Mouse (Mus musculus) urinary bladder, postnatal 25 days (tissue): ENCODE data around the gene Memo1.

Source experiments
- DNase-seq: peaks from one replicate; pipeline ENCODE4 v3.0.0; 2022; ENCODE audit warnings: low spot score

Gene Memo1

DNA sequence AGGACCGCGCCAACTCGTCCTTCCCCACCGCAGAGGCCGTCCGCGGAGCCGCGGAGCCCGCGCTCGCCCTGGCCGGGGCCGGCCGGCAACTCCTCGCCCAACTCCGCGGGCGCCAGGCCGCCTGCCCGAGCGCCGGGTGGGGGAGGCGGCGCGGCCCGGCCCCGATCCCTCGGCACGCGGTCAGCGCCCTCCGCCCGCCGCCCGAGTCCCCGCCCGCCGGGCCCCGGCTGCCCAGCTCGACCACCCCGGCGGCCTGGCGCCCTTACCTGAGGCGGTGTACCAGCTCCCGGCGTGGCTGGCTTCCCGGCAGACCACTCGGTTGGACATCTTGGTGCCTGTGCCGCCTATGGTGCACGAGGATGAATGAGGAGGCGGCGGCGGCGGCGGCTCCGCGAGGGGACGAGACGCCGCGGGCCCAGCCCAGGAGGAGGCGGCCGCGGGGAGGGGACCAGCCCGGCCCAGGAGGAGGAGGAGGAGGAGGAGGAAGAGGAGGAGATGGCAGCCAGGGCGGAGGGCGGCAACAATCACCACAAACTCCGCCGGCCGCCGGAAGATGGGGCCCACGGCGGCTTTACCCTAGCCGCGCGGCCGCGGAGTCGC, 795 bp downstream of the Memo1 start:
- DNase-seq = peak; percentile 78

DNA sequence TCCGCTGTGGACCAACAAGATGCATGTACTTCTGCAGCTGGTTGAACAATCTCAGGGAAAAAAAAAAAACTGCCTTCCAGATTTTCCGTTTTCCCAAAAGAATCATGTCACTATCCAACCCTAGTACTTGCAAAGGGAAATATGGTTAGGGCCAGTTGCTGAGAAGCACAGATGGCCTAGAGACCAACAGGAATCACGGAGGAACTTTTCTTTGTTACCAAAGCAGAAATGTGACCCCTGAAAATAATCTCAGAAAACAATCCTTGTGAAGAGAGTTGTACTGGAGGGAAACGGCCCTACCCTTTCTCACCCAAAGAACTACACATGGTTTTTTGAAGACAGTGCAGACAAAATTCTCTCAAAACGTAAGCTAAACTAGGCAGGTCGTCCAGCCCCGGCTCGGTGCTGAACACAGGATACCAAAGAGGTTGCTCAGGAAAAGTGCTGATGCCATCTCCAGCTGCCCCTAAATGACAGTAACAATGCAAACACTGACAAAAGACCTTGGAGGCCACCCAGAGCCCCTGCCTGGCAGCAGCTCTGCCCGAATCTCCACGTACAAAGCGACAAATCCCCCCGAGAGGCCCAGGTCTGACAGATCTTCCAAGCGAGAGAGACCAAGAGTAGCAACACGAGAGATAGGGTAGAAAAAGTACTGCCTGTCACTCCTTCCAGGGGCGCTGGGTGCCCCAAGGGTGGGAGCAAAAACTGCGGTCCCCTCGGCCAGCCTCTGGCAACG, 1.5 kb downstream of the Memo1 start:
- no peak for DNase-seq

- no peak for DNase-seq
Observed at GRCm38 (mm10) chr17:74291640-74292361, 3.5 kb downstream of the Memo1 start.

GRCm38 (mm10) chr17:74290869-74291268, 4.5 kb downstream of the Memo1 start:
- DNase-seq = no peak

- DNase-seq = no peak
Observed at GRCm38 (mm10) chr17:74290198-74290597, 5.1 kb downstream of the Memo1 start.

DNA sequence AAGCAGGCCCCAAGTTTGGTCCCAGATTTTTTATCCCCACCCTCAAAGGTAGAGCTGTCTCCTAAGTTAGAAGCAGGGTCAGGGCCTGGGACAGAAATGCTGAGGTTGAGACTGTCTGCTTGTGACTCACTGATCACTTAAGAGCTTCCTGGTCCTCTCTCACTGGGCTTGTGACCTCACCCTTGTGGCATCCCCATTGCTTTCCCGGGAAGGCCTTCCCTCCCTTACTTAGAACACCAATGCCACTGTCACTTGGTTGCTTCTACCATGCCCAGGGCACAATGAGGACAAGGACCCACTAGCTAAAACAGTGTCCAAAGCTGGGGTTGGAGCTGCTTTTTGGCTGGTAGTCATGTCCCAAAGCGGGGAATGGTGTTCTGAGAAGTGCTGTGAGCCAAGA, 6.7 kb downstream of the Memo1 start:
- no peak for DNase-seq

GRCm38 (mm10) chr17:74286140-74286730, 9.1 kb downstream of the Memo1 start:
- DNase-seq = no peak

DNA sequence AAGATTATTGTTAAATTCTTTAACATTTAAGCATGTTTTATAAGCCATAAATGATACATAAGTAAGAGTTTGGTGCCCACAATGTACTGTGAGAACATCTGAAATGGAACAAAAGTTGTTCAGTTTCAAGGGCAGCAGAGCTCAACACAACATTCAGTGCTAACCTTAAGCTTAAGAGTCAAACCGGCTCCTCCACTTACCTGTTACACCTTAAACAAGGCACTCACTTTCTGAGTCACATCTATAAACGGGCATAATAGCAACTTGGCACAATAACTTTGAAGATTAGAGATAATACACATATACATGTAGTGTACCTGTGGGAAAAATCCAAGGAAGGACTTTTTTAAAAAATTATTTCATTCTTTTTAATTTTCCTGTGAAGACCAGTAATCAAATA, 9.6 kb downstream of the Memo1 start:
- DNase-seq = no peak

- DNase-seq = no peak
Observed at GRCm38 (mm10) chr17:74284397-74285115, 10.8 kb downstream of the Memo1 start.

DNA sequence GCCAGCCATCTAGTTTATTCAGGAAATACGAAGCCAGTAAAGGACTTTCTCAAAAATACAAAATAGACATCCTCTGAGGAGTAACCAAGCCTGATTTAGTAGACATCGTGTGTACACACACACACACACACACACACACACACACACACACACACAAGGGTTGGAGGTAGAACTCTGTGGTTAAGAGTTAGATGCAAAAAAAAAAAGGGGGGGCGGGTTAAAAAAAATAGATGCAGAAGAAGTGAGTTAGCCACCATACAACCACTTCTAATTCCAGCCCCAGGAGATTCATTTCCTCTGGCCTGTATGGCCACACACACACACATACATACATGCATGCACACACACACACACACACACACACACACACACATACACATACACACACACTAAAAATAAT, 13.3 kb downstream of the Memo1 start:
- DNase-seq = no peak

DNA sequence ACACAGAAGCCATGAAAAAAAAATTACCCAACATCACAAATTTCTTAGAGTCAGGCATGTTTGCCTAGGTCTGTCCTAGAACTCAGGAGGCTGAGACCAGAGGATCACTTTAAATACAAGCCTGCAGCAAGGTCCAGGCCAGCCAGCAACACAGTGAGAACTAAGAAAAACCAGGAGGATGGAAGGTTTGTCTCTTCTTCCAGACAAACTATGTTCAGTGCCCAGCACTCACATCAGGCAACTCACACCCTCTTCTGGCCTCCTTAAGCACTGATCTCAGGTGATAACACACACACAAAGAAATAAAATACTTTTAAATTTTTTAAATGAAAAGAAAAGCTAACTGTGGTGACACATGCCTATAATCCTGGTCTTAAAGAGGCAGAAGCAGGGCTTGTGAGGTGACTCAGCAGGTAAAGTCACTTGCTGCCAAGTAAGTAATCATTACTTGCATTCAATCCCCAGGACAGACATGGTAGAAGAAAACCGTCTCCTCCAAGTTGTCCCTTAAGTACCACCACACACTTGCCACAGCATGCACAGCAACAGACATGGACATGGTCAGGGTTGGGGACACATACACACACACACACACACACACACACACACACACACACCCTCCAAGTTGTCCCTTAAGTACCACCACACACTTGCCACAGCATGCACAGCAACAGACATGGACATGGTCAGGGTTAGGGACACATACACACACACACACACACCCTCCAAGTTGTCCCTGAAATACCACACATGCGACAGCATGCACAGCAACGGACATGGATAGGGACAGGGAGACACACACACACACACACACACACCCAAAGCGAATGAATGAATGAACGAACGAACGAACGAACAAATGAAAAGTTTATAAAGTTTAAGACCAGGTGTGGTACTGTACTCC, 16.1 kb downstream of the Memo1 start:
- DNase-seq = no peak

- DNase-seq = no peak
Observed at GRCm38 (mm10) chr17:74274471-74274870, 20.9 kb downstream of the Memo1 start.

GRCm38 (mm10) chr17:74272683-74273205, 22.6 kb downstream of the Memo1 start:
- no peak for DNase-seq

GRCm38 (mm10) chr17:74271541-74272268, 23.6 kb downstream of the Memo1 start:
- DNase-seq = no peak

- no peak for DNase-seq
Observed at GRCm38 (mm10) chr17:74270205-74270604, 25.1 kb downstream of the Memo1 start.

- no peak for DNase-seq
Observed at GRCm38 (mm10) chr17:74267415-74268180, 27.7 kb downstream of the Memo1 start.

DNA sequence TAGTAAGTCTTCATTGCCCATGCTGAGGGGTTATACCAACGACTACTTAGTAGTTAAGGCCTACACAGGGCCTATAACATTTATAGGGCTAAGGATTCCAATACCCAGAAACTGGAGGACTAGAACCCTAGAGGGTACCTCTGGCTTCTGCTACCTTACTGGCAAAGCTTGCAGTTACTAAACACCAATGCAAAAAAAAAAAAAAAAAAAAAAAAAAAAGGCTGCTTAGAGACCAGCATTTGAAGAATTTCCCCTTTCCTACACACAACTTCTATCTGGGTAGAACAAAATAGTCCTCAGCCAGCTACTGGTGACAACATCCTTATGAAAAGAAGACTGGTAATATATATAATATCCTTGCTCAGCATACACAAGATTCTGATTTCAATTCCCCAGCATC, 29.7 kb downstream of the Memo1 start:
- no peak for DNase-seq

DNA sequence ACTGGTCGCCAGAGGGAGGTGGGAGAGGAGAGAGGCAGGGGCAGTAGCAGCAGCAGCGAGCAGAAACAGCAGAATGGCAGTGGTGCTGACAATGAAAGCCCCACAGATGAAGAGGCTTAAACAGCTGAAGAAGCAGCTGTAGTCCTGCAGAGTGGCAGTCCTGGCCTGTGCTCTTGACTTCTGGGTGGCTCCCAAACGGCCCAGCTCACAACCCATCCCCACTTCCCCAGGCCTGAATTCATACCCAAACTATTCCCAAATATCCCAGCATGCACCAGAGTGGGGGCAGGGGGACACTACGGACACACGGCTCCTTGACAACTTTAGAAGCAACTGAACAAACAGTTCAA, 30.2 kb downstream of the Memo1 start:
- no peak for DNase-seq

DNA sequence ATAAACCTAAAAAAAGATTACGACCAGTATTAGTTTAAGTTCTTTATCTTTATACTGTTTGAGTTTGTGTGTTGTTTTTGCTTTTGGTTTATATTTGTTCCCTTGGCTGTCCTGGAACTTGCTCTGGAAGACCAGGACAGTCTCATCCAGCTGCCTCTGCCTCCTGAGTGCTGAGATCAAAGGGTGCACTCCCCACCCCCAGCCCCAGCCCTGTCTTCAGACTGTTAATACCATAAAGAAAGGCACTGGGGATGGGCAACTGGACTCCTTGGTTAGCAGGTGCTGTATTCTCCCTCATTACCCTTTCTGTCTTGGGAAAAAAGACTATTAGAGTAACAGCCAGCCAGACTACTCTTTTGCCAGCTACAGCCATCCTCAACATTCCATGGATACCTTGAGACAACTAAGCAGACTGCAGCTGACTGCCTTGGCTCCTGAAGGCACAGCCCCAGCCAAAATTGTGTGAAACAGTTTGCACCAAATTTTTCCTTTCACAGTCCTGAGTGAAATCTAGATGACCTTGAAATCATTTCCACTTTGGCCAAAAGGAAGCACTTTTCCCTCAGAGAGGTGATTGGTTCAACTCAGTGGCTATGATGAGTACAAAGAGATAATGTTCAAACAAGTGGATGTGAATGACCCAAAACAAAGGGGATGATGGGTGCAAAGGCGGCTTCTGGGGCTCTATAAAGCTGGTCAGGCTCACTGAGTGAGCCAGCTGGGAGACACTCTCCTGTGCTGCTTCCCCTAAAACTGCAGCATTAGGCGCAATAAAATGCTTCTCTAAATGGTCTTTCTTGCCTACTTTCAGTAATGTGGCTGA, 30.8 kb downstream of the Memo1 start:
- no peak for DNase-seq
